Mouse (Mus musculus) cerebellum, adult 18-20 months (tissue): ENCODE measurements around the gene Ms4a14.

Experiments used
- DNase-seq, 2 experiments: peaks; one replicate each; pipeline ENCODE4 v3.0.0; 2021

The Ms4a14 gene

DNA sequence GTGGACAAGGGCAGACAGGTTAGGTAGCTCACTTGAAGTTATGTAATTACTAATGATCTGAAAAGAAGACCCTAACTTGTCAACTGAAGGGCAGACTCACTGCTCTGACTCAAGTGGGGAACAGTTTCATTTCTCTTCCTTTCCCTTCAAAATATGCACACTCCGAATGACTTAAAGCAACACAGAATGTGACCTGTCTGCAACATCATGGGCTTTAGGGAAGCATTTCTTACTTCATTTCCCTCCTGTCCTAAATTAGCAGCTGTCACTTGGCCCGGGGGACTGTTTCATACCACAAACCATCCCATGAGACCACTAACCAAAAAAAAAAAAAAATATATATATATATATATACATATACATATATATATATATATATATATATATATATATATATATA is 52.7 kb downstream of the Ms4a14 start:
- DNase-seq, result no peak
